Mouse (Mus musculus): ENCODE results near the gene Timm44. TPM values are rescaled to one million over a fixed set of nuclear protein-coding genes. Genes with fewer than 3 reads are reported as not detected.
A peak's percentile ranks its signal among the peaks of the same experiment; 100 is the strongest.
"Not testable (repeated sequence)": the region's sequence is repeated elsewhere in the genome, so short reads cannot be mapped to it uniquely, and the experiment has no call there.

Timm44 gene
- total RNA-seq, 2 experiments from 2014 or later = 59.4 to 65.0 TPM

DNA sequence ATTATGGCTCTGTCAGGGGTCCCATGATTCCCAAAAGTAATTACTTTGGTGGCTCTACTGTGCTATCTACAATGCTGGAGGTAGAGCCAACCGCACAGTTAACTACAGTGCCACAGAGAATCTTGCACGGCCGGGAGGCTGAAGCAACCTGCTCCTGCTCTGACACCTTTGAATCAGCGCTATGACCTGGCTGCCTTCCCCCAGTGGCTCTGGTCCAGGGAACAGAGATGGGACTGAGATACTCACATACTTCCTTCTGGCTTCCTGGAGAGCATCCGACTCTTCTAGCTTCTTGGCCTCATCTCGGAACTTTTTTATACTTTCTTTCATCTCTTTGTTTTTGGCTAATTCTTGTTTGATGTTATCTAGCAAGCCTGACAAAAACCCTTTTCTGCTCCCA lies 6.1 kb downstream of the Timm44 start:
- intact Hi-C loops (cut with DNase I) = no loop called here
- no peak for DNase-seq (ENCODE audit: low spot score in 2 of 2)

- DNase-seq (ENCODE audit: low spot score in 2 of 2) = no peak
Measured at GRCm38 (mm10) chr8:4267627-4268026, 8.1 kb downstream of the Timm44 start.

DNA sequence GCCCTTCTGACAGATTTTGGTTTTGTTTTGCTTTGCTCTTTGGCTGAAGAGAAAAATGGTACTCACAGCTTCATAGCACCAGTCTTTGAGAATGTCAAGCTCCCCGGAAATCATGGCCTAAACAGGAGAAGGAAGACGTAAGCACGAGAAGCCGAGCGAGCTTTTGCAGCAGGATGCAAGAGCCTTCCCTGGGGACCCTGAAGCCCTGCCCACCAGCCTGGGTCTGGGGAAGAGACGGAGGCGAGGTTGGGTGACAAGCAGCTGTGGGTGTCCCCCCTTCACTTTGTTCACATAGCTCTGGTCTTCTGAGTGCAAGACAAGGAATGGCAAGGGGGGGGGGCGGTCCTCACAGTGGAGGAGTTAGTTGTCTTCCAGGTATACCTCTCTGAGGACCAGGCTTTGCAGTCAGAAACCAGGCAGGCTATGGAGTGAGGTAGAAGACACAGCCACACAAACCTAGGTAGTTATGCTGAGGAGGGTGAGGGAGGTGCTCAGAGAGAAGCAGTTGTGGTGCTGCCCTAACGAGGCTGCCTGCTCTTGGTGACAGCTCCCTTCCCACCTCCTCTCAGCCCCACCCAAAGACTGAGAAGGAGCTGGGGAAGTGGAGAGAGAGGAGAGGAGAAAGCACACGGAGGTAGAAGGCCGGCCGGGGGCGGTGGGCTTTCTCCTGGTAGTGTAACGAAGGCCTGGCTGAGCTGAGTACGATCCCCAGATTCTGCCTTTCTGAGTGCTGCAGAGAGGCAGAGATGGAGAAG lies 10.4 kb downstream of the Timm44 start:
- DNase-seq (ENCODE audit: low spot score in 2 of 2) = no peak
- intact Hi-C loops (cut with DNase I) = no loop called here

More at GRCm38 (mm10) chr8:4267627-4268026, 8.1 kb downstream of the Timm44 start:
- intact Hi-C loops (cut with DNase I) = no loop called here

DNA sequence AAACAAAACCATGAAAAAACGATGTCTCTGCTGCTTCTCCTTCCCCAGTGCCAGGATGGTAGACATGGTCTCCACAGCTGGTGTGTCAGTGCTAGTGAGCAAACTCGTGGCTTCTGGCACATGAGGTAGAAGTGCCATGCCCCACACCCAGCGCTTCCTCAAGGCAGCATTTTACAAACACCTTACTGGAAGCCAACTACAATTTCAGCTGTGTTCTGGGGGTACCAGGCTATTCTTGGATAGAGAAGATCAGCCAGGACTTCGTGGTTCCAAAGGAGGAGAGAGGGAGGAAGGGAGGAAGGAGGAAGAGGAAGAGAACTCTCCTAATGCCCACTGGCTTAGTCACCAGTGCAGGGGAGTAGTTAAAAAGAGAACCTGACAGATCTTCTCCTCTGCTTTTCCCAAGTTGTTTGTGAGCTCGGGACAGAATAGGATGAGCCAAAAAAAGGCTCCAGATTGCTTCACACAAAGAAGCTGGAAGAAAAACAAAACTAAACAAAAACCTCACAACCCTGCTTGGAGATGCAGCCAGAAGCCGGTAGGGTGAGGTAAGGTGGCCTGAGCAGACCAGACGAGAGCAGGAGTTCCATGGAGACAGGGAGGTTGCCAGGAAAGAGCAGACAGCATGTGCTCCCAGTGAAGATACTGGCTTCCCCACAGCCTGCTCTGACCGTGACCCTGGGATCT lies 12.5 kb downstream of the Timm44 start:
- intact Hi-C loops (cut with DNase I) = no loop called here
- DNase-seq (ENCODE audit: low spot score in 2 of 2) = peak in 1 of 2 experiments; percentile 66

DNA sequence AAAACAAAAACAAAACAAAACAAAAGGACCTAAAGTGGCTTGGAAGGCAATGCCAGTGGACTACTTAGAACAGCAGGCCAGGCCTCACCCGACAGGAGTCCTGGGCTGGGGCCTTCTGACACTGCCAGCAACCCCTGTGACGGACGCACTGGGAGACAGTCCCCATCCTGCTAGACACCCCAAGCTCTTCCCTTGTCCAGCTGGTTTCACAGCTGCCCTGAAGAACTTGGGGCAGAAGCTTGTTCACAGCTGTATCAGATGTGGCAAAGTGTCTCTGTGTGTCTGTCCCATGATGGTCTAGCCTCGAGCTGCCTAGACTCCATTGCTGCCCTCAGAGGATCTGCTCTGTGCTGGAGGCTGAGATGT lies 15.9 kb downstream of the Timm44 start:
- intact Hi-C loops (cut with DNase I) = loop anchor here (2.0 kb wide), 1 partner anchor 21 kb away; the partner anchor contains the start of genes Gm49320 and Map2k7
- no peak for DNase-seq (ENCODE audit: low spot score in 2 of 2)

DNA sequence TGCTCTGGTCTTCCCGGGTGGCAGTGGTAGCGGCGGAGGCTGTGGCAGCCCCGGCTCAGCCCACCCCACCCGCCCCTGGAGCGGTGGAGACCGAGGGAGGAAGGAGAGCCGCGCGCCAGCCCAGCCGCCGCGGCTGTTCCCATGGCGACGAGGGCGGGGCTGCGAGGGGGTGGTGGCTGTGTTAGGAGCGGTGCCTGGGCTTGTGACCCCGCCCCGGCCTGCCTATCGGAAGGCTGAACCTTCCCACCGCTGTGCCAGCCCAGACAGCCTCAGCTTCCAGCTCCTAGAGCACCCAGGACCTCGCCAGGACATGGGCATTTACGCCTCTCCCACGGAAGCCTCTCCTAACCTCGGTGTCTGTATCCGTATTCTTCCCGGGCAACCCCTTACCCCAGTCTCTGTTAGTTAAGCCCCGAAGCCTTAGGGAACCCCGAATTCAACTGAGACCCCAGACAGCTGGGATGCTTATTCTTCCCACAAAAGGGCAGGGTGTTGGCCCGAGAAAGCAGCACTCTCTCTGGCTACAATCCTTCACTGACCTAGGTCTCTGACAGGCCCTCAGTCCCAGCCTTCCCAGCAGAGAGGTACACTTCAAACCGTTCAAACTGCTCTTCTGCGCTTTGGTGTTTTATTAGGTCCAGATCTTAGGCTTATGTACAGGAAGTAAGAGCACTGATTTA lies 16.4 kb downstream of the Timm44 start, which contains the start of gene Ctxn1:
TSS of gene Ctxn1 (minus strand) at position 150 of the 680 bp plus-strand sequence.
- peak; percentile 90 to 93 for DNase-seq (ENCODE audit: low spot score in 2 of 2)
- intact Hi-C loops (cut with DNase I) = loop anchor here (2.0 kb wide), 1 partner anchor 20 kb away; the partner anchor contains the start of genes Gm49320 and Map2k7

DNA sequence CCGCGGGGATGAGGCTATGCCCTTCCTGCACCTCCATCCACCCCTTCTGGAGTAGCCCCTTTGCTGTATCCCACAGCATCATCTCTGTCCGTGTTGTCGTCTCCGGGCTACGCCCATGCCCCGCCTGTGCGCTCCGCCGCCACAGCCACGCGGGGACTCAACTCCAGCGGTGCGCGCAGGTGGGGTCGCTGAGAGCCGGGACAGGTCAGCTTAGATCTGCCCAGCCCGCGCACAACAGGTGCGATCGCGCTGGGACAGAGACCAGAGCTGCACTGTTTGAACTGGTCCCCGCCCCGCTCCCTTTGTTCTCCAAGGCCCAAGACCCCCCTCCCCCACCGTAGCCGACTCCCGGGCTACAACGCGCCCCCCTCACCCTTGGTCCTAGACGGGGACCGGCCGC lies 17.0 kb downstream of the Timm44 start:
- DNase-seq (ENCODE audit: low spot score in 2 of 2) = peak; percentile 56 to 58
- intact Hi-C loops (cut with DNase I) = loop anchor here (2.0 kb wide), 1 partner anchor 20 kb away; the partner anchor contains the start of genes Gm49320 and Map2k7

DNA sequence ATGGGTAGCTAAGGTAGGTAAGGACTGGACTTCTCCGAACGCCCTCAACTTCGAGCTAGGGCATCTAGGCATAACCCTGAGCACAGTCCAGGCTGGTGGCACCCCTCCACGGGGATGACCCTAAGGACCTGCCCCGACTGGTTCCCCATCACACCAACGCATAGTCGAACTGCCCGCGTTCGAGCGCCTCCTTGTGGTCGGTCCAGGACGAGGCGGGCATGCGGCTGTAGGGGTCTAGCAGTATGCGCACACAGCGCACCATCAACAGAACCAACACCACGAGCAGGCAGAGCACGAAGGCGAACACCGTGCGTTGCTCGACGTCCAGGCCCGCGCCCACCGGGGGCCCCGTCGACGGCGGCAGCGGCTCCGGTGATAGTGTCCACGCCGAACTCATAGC lies 17.5 kb downstream of the Timm44 start:
- peak; percentile 86 to 88 for DNase-seq (ENCODE audit: low spot score in 2 of 2)
- intact Hi-C loops (cut with DNase I) = loop anchor here (2.0 kb wide), 1 partner anchor 19 kb away; the partner anchor contains the start of genes Gm49320 and Map2k7

DNA sequence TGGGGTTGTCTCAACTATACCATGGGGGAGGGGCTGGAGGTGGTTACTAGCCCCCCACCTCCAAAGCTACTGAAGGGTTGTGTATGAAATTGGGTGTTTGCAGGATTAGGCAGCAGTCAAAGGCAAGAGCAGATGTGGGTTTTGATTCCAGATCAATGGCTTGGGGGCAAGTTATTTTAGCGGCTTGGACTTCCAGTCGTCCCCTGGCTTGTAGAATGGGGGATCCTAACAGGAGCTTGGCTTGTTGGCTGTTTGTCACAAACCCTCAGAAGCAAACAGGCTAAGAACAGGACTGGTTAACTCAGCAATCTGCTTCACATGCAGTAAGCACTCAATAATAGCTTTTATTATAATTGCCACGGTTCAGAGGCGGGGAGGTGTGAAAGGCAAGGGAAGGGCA lies 18.4 kb downstream of the Timm44 start:
- intact Hi-C loops (cut with DNase I) = no loop called here
- no peak for DNase-seq (ENCODE audit: low spot score in 2 of 2)

GRCm38 (mm10) chr8:4256911-4257310 lies 18.8 kb downstream of the Timm44 start:
- peak; percentile 87 to 95 for DNase-seq (ENCODE audit: low spot score in 2 of 2)
- intact Hi-C loops (cut with DNase I) = no loop called here

DNA sequence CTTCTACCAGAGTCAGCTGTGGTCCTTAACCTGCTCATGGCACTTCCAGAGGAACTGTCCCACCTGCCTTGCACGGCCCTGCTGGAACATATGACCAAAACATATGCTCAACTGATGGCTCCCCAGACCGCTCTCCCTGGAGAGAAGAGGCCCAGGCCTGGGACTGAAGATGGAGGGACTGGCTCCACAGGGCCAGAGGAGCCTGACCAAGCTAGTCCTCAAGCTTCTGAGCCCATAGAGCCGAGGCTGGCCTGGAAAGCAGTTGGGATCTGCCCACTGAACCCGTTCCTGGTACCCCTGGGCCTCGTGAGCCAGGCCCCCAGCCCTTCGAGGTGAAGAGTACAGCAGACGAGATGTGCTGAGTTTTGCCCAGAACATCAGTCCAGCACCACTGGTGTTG lies 20.2 kb downstream of the Timm44 start:
- intact Hi-C loops (cut with DNase I); DNase-seq (ENCODE audit: low spot score in 2 of 2): not testable (repeated sequence)

DNA sequence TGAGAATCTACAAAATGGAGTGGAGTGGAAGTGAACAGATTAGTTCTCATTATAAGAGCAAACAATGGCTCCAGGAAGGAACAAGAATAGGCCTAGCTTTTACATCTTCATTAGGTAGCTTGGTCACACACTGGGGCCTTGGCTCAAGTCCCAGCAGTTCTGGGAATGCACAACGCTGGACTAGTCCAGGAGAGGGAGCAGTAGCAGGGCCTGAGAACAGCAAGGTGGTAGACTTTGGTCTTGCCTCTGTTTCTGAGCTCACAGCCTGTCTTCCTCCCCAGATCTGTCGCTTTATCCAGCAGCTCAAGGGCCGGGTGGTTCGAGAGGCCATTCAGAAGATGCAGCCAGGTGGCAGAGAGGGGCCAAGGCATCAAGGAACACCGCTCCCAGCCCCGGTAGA lies 21.7 kb downstream of the Timm44 start:
- peak; percentile 74 to 89 for DNase-seq (ENCODE audit: low spot score in 2 of 2)
- intact Hi-C loops (cut with DNase I) = no loop called here

- intact Hi-C loops (cut with DNase I) = no loop called here
Measured at GRCm38 (mm10) chr8:4252934-4253841, 22.5 kb downstream of the Timm44 start, which contains the start of gene Snapc2. Gene Snapc2 (plus strand): TSS chr8:4253080.

GRCm38 (mm10) chr8:4252116-4252760 lies 23.5 kb downstream of the Timm44 start:
- intact Hi-C loops (cut with DNase I) = no loop called here
- no peak for DNase-seq (ENCODE audit: low spot score in 2 of 2)

More at GRCm38 (mm10) chr8:4252934-4253841, 22.5 kb downstream of the Timm44 start, which contains the start of gene Snapc2:
- peak; percentile 94 to 95 for DNase-seq (ENCODE audit: low spot score in 2 of 2)

DNA sequence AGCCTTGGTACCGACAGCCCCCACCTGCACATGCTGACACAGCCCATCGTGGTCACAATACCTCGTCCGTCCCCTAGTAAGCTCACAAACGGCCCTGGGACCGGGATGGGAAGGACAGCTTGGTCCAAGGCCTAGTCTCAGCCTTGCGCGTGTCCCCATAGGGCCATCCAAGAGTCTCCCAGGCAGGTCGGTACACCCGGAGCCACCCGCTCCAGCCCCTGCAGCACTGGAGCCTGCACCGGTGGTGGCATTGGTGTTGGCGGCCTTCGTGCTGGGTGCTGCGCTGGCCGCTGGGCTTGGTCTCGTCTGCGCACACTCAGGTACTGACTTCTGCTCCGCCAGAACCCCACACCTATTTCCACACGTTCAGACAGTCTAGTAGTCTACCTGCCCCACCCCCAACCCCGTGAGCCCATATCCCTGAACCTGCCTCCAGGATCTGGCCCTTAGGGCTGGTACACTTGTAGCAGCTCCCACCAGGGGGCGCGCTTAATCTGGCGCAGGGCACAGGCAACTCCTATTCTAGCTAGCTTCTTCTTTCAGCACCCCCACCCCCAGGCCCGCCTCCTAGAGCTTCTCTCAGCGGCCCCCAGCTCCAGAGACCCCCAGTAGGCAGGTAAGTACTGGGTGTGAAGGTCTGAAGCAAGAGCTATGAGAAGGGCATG lies 25.3 kb downstream of the Timm44 start:
- peak; percentile 87 to 89 for DNase-seq (ENCODE audit: low spot score in 2 of 2)
- intact Hi-C loops (cut with DNase I) = loop anchor here (2.0 kb wide), 1 partner anchor 72 kb away; no protein-coding TSS in a partner anchor

GRCm38 (mm10) chr8:4249213-4249612 lies 26.5 kb downstream of the Timm44 start:
- intact Hi-C loops (cut with DNase I) = loop anchor here (5.0 kb wide), 1 partner anchor 37 kb away; no protein-coding TSS in a partner anchor
- DNase-seq (ENCODE audit: low spot score in 2 of 2) = no peak

GRCm38 (mm10) chr8:4247951-4248540 lies 27.7 kb downstream of the Timm44 start, which contains the start of gene Tgfbr3l:
Gene Tgfbr3l (plus strand): TSS chr8:4248214.
- intact Hi-C loops (cut with DNase I) = loop anchor here (5.0 kb wide), 1 partner anchor 36 kb away; no protein-coding TSS in a partner anchor

More at GRCm38 (mm10) chr8:4247951-4248540, 27.7 kb downstream of the Timm44 start, which contains the start of gene Tgfbr3l:
- DNase-seq (ENCODE audit: low spot score in 2 of 2) = no peak
